Mouse (Mus musculus) megakaryocyte, embryonic 14.5 days (primary cell): ENCODE results near the gene Bclaf1. TPM values are rescaled to one million over a fixed set of nuclear protein-coding genes. Genes with fewer than 3 reads are reported as not detected.

Experiments
- H3K27me3 ChIP-seq: replicated peaks from 2 replicates; pipeline ENCODE3; 2012; ENCODE audit warnings: inconsistent platforms
- H3K36me3 ChIP-seq: replicated peaks from 2 replicates; pipeline ENCODE3; 2012; ENCODE audit warnings: low read length, inconsistent platforms, mixed read lengths
- H3K4me1 ChIP-seq: 2 replicates; pipeline ENCODE4 v1.6.1; 2012; ENCODE audit warnings: inconsistent platforms
- H3K4me3 ChIP-seq: replicated peaks from 2 replicates; pipeline ENCODE3; 2012; ENCODE audit warnings: moderate library complexity, mild to moderate bottlenecking, inconsistent platforms
- H3K9me3 ChIP-seq: 2 replicates; pipeline ENCODE4 v1.6.1; 2012; ENCODE audit warnings: inconsistent platforms
- FLI1 ChIP-seq: IDR thresholded peaks from 2 replicates; pipeline ENCODE4 v1.6.1; 2012; ENCODE audit warnings: low read length, inconsistent platforms, mixed read lengths
- GATA1 ChIP-seq: IDR thresholded peaks from 3 replicates; pipeline ENCODE4 v1.6.1; 2012; ENCODE audit warnings: mixed read lengths, low read length, inconsistent platforms, borderline replicate concordance
- polyA plus RNA-seq: library from polyadenylated mRNA; stranded (reverse); fragments of >175 nt; gene quantifications from 2 replicates; pipeline ENCODE4 v1.2.3, GENCODE M21; 2012; ENCODE audit warnings: low replicate concordance; ENCODE audit not compliant: insufficient read depth

Gene Bclaf1
- polyA plus RNA-seq, 1 experiment, result 9.9 TPM

DNA sequence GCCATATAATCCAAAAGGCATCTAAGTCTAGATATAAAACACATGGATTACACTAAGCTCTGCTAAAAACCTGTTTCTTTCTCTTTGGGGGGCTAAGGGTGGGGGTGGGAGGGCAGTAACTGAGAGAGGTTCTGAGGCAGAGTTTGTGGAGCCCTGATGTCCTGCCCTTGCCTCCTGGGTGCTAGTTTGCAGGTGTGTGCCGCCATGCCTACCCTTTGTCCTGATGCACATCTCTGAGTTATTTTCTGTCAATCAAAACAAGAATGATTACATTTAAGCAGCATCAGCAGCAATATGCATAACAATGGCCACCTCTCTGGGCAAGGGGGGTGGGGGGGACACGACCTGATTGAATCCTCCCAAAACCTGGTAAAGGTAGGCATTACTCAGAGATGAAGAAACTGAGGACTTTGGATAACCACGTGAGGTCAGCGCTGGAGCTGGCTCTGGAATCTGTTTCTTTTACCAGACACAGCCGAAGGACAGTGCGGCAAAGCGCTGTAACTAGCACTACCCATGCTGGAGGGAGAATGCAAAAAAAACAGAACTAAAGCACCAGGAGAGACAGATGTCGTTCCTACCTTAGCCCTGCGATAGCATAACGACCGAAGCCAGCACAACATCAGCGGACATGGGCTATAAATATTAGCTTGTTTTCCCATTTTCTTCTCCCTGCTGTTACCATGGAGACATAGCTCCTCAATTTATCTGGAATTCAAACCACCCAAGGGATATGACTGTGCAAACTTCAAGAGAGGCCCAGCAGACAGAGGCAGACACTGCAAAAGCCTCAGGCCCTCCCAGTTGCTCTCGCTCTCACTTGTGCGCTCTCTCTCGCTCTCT is 26.1 kb upstream of the Bclaf1 start:
- Histone ChIP-seq H3K4me3 (peak overlapping the region; percentile 66), H3K9me3 (no peaks in the 10 kb centered on the region), H3K36me3 (peaks cover 8% of the 10 kb centered on the region), H3K27me3 (no peaks in the 10 kb centered on the region), H3K4me1 (peaks cover 84% of the 10 kb centered on the region)
- no peak for TF ChIP-seq GATA1
- TF ChIP-seq FLI1, result no peak

DNA sequence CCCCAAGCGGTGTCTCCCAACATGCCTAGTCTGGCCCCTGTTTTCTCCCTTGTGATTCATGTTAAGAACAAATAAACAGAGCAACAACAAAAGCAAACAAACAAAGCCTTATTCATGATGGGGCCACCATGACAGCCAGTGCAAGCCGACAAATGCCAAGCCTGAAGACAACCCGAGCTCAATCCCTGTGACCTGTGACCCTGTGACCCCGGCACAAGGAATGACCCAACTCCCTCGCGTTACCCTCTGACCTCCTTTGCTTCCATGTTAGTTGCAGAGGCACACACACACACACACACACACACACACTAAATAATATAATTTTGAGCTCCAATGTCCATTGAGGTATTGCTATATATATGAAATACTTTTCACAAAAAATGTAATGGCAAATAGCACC is 24.9 kb upstream of the Bclaf1 start:
- no peaks in the 10 kb centered on the region for H3K27me3 ChIP-seq
- peaks cover 2% of the 10 kb centered on the region for H3K36me3 ChIP-seq
- TF ChIP-seq GATA1 (no peak), FLI1 (no peak)
- no peaks in the 10 kb centered on the region for H3K9me3 ChIP-seq
- H3K4me3 ChIP-seq, result peak overlapping the region; percentile 24
- peaks cover 79% of the 10 kb centered on the region for H3K4me1 ChIP-seq

DNA sequence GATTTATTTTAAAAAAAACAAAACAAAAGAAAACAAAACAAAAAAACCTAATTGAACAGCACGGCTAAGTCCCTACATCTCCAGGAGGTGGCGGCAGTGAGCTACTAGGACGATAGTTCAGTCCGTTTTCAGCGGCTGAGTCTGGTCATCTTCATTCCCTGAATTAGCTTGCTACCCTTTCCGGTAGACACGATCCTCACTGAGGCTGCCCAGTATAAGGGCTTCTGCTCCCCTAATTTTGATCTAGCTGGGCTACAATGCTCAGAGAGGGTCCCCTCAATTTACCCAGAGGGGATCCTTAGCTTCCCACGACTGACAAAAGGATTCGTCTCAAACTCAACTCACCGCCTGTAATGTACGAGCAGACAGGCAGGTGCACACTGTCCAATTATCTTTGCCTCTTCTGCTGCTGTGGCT is 21.8 kb upstream of the Bclaf1 start:
- H3K4me1 ChIP-seq, result peaks cover 51% of the 10 kb centered on the region
- no peaks in the 10 kb centered on the region for H3K27me3 ChIP-seq
- H3K9me3 ChIP-seq, result peaks cover 3% of the 10 kb centered on the region; the same call in 1 of the 2 replicates
- H3K4me3 ChIP-seq, result peak overlapping the region; percentile 88
- TF ChIP-seq GATA1, result no peak
- no peak for TF ChIP-seq FLI1
- H3K36me3 ChIP-seq, result no peaks in the 10 kb centered on the region

DNA sequence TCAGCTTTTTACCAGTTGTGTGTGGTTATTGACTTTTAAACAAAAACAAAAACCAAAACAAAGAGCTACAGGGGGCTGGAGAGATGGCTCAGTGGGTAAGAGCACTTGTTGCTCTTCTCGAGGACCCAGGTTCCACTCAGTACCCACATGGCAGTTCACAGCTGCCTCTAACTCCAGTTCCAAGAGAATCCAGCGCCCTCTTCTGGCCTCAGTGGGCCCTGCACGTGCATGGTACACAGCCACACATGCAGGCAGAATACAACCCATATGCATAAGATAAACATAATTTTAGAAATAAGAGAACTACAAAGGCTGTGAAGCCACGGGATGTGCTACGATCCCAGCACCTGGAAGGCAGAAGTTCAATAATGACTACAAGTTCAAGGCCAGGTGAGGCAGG is 16.3 kb upstream of the Bclaf1 start:
- H3K9me3 ChIP-seq, result peaks cover 3% of the 10 kb centered on the region; the same call in 1 of the 2 replicates
- TF ChIP-seq FLI1 (no peak), GATA1 (no peak)
- peaks cover 17% of the 10 kb centered on the region for H3K4me1 ChIP-seq
- no peak overlapping the region for H3K4me3 ChIP-seq
- H3K27me3 ChIP-seq, result no peaks in the 10 kb centered on the region
- no peaks in the 10 kb centered on the region for H3K36me3 ChIP-seq

DNA sequence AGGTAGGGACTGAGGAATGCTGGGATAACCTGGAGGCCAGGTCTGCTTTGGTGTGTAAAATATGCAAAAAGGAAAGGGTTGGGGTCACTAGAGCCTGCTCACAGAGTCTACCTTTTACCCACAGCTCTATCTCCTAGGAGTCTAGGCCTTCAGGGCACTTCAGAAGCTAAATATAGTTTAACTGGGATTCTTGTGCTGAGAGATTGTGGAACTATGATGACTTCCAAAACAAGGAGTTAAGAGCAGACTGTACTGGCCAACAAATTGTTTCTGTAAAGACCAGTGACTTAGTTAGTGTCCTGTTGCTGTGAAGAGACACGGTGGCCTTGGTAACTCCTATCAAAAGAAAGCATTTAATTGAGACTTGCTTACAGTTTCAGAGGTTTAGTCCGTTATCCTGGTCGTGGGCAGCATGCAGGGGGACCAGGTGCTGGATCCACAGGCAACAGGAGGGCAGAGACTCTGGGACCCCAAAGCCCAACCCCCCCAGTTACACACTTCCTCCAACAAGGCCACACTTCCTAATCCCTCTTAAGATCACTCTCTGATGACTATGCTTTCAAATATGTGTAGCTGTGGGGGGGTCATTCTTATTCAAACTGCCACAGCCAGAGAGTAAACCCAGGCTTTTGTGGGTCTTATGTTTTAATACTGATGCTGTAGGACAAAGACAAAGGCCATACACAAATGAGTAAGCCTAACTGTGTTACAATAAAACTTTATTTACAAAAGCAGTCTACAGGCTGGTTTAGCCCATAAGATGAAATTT is 13.9 kb upstream of the Bclaf1 start:
- Histone ChIP-seq H3K9me3 (peaks cover 3% of the 10 kb centered on the region; the same call in 1 of the 2 replicates), H3K4me1 (peaks cover 12% of the 10 kb centered on the region), H3K27me3 (no peaks in the 10 kb centered on the region), H3K4me3 (no peak overlapping the region), H3K36me3 (no peaks in the 10 kb centered on the region)
- TF ChIP-seq GATA1 (no peak), FLI1 (no peak)

DNA sequence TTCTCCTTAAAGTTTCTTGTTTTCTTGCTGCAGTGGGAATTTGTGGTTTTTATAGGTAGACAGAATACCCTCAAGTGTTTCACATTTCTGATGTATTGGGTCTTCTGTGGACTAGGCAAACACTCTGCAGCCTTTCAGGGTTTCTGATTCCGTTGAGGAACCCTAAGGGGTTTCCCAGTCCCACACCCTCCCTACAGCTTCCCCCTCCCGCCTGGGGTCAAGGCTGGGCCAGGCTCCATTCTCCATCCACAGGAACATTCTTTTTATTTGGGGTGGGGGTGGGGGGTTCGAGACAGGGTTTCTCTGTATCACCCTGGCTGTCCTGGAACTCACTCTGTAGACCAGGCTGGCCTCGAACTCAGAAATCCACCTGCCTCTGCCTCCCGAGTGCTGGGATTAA is 13.2 kb upstream of the Bclaf1 start:
- H3K4me3 ChIP-seq, result no peak overlapping the region
- H3K9me3 ChIP-seq, result peaks cover 1% of the 10 kb centered on the region; the same call in 1 of the 2 replicates
- H3K36me3 ChIP-seq, result no peaks in the 10 kb centered on the region
- TF ChIP-seq FLI1 (no peak), GATA1 (no peak)
- no peaks in the 10 kb centered on the region for H3K27me3 ChIP-seq
- H3K4me1 ChIP-seq, result peaks cover 19% of the 10 kb centered on the region

DNA sequence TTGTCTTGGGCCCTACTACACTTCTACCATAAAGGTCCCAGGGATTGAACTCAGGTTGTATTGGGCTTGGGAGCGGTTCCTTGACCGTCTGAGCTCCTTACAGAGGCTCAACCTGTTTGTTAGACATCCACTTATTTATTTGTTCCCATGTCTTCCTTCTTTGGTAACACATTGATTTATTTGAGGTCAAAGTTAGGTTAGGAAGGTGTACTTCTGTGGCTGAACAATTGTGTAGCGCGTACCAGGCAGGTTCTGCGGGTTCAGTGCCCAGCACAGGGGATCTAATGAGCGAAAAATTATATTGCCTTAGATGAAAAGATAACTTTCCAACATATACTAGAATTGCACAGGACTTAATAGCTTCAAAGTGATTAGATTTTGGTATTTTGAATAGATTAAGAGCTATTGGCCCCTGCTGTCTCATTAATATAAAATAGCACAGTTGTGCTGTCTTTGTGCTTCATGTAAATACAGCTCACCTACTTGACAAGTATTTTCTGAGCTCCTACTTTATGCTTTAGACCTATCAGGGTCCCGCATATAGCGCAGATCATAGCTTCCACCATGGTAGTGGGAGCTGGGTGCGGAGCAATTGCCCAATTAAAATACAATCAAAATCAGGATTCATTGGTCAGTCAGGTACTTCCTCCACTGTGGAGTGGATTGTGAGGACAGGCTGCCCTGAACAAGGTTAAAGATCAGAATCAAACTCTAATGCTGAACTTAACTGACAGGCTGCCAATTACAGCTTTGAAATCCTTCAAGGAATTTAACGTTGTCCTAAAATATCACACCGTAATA is 1.1 kb upstream of the Bclaf1 start:
- Histone ChIP-seq H3K4me3 (peak overlapping the region; percentile 99), H3K36me3 (peaks cover 5% of the 10 kb centered on the region), H3K27me3 (no peaks in the 10 kb centered on the region), H3K9me3 (no peaks in the 10 kb centered on the region), H3K4me1 (peaks cover 17% of the 10 kb centered on the region)
- TF ChIP-seq GATA1 (no peak), FLI1 (no peak)

DNA sequence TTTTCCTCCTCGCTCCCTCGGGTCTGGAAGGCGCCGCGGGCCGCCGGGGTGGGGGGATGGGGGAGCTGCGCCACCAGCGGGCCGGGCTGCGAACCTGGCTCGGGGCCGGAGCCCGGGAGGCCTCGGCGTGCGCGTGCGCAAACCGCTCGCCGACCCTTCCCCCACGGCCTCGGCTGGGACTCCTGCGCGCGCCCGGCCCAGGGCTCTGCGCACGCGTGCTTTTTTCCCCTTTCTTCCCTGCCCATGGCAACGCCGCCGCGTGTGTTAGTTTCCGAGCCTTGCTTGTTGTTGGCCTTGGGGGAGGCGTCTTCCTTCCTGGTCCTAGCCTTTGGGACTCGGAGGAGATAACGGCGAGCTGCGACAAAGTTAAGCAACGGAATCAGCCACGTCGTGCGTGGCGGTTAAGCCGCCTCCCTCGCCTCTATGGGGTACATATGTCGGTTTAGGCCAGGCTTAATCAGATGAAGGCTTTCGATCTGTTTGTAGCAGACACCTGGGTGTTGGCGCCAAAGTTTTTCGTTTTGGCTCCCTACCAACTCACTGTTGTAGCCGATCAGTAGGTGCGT is 550 bp downstream of the Bclaf1 start:
- Histone ChIP-seq H3K4me1 (peaks cover 31% of the 10 kb centered on the region), H3K27me3 (no peaks in the 10 kb centered on the region), H3K36me3 (peaks cover 9% of the 10 kb centered on the region), H3K4me3 (peak overlapping the region; percentile 99), H3K9me3 (no peaks in the 10 kb centered on the region)
- TF ChIP-seq GATA1 (0 out of 3 replicates have a peak, but pooled peaks have one; percentile 40), FLI1 (0 out of 2 replicates have a peak, but pooled peaks have one; percentile 2)

DNA sequence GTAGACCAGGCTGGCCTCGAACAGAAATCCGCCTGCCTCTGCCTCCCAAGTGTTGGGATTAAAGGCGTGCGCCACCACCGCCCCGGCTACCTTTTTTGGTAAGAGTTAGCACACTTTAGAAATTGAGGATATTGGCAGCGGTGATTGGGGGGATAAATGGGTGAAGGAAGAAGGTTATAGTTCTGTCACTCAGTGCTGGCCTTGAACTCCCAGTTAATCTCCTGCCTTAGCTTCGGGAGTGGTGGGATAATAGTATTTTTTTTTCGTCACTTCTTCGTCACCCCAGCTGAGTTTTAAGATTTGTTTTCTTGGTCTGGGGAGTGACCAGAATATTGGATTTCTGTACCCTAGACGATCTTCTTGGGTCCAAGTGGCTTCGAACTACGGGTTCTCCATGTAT is 1.2 kb downstream of the Bclaf1 start:
- no peak for TF ChIP-seq FLI1
- TF ChIP-seq GATA1, result no peak
- Histone ChIP-seq H3K36me3 (peaks cover 15% of the 10 kb centered on the region), H3K4me1 (peaks cover 38% of the 10 kb centered on the region), H3K27me3 (no peaks in the 10 kb centered on the region), H3K9me3 (no peaks in the 10 kb centered on the region), H3K4me3 (peak overlapping the region; percentile 99)
